Mouse (Mus musculus) ES-E14 (cell line): ENCODE data around the gene Fads1. TPM values are rescaled to one million over a fixed set of nuclear protein-coding genes. Genes with fewer than 3 reads are reported as not detected.
"Not testable (repeated sequence)": the region's sequence is repeated elsewhere in the genome, so short reads cannot be mapped to it uniquely, and the experiment has no call there.

Experiments
- DNase-seq: peaks from one replicate; pipeline ENCODE4 v3.0.0-alpha.2; 2013; ENCODE audit warnings: low read depth, low spot score
- H3K27ac ChIP-seq: 2 replicates; pipeline ENCODE4 v1.5.1; 2012; ENCODE audit warnings: low read depth, mild to moderate bottlenecking, low read length, moderate library complexity, mixed read lengths; ENCODE audit not compliant: poor library complexity, insufficient read depth, severe bottlenecking
- H3K36me3 ChIP-seq: 2 replicates; pipeline ENCODE4 v1.6.1; 2012; ENCODE audit warnings: mild to moderate bottlenecking, low read length, moderate library complexity, mixed read lengths; ENCODE audit not compliant: control insufficient read depth, poor library complexity, insufficient read depth, severe bottlenecking
- H3K4me1 ChIP-seq, 2 experiments: fragments of 150-350 bp in 1 of 2; sonication (generic) in 1 of 2; 2 replicates each; pipeline ENCODE4 v1.6.1; 2012; ENCODE audit warnings: low read length in 2 of 2, mild to moderate bottlenecking in 1 of 2, mixed read lengths in 1 of 2; ENCODE audit not compliant: control insufficient read depth in 2 of 2, insufficient read depth in 2 of 2, poor library complexity in 1 of 2
- H3K4me3 ChIP-seq, 2 experiments: fragments of 150-350 bp in 1 of 2; sonication (generic) in 1 of 2; 2 replicates each; pipeline ENCODE4 v1.5.1; 2012; ENCODE audit warnings: low read length in 2 of 2, low read depth in 1 of 2, mild to moderate bottlenecking in 1 of 2, mixed read lengths in 1 of 2; ENCODE audit not compliant: insufficient read depth in 1 of 2, poor library complexity in 1 of 2, severe bottlenecking in 1 of 2
- H3K9ac ChIP-seq: 2 replicates; pipeline ENCODE4 v1.6.1; 2012; ENCODE audit warnings: low read depth, mild to moderate bottlenecking, low read length, mixed read lengths; ENCODE audit not compliant: poor library complexity, insufficient read depth, severe bottlenecking
- H3K9me3 ChIP-seq: fragments of 150-350 bp; sonication (generic); 2 replicates; pipeline ENCODE4 v1.6.1; 2012; ENCODE audit warnings: low read depth, mild to moderate bottlenecking, low read length; ENCODE audit not compliant: control insufficient read depth, insufficient read depth
- CHD2 ChIP-seq: IDR thresholded peaks from 2 replicates; pipeline ENCODE4 v1.6.1; 2014; ENCODE audit warnings: mild to moderate bottlenecking, low read depth, low read length, inconsistent platforms
- HCFC1 ChIP-seq: IDR thresholded peaks from 2 replicates; pipeline ENCODE4 v1.6.1; 2012; ENCODE audit warnings: low read length, inconsistent platforms, borderline replicate concordance; ENCODE audit not compliant: insufficient read depth
- MAFK ChIP-seq: IDR thresholded peaks from 2 replicates; pipeline ENCODE4 v1.6.1; 2014; ENCODE audit warnings: mild to moderate bottlenecking, low read depth, low read length, inconsistent platforms; ENCODE audit not compliant: insufficient read depth
- ZC3H11A ChIP-seq: IDR thresholded peaks from 2 replicates; pipeline ENCODE4 v1.6.1; 2012; ENCODE audit warnings: low read depth, mild to moderate bottlenecking, inconsistent platforms, low read length, borderline replicate concordance
- ZNF384 ChIP-seq: IDR thresholded peaks from 2 replicates; pipeline ENCODE4 v1.6.1; 2012; ENCODE audit warnings: low read depth, low read length, inconsistent platforms
- in situ Hi-C, 2 experiments: fragments of 600-800 bp; cut with MboI; formaldehyde crosslinking; loops; one replicate each; pipeline ENCODE4 v1.15.1; 2025; ENCODE audit warnings: low sequenced_read_pairs in 2 of 2, inconsistent platforms in 1 of 2; ENCODE audit not compliant: unreplicated experiment in 2 of 2
- total RNA-seq: library from RNA; depleted of rRNA; stranded (reverse); fragments of 300-350 nt; gene quantifications from 2 replicates; pipeline ENCODE4 v1.2.3, GENCODE M21; 2012

Fads1 gene
- total RNA-seq, 1 experiment: 47.4 TPM

- no peak overlapping the region; the same call in 1 of the 2 replicates for H3K27ac ChIP-seq
- H3K9ac ChIP-seq: no peak overlapping the region
- H3K4me3 ChIP-seq: no peak overlapping the region
- in situ Hi-C loops: no loop called here
- no peak for TF ChIP-seq CHD2
- no peak for TF ChIP-seq HCFC1
- TF ChIP-seq ZNF384: no peak
- no peak for TF ChIP-seq ZC3H11A
- no peak for TF ChIP-seq MAFK
- DNase-seq: no peak
- no peaks in the 10 kb centered on the region for H3K9me3 ChIP-seq
- no peaks in the 10 kb centered on the region for H3K36me3 ChIP-seq
- H3K4me1 ChIP-seq: peaks cover 2 to 9% of the 10 kb centered on the region in 2 experiments; a peak in 3 of 4 replicates
These were observed 13.5 kb upstream of the Fads1 start for GRCm38 (mm10) chr19:10169179-10169578.

GRCm38 (mm10) chr19:10169692-10170330 lies 12.9 kb upstream of the Fads1 start:
- H3K9me3 ChIP-seq, H3K36me3 ChIP-seq, in situ Hi-C loops, H3K27ac ChIP-seq, H3K4me3 ChIP-seq, H3K9ac ChIP-seq, H3K4me1 ChIP-seq, DNase-seq: not testable (repeated sequence)

GRCm38 (mm10) chr19:10170466-10170865 lies 12.2 kb upstream of the Fads1 start:
- Histone ChIP-seq H3K36me3 (no peaks in the 10 kb centered on the region), H3K4me3 (no peak overlapping the region), H3K9ac (no peak overlapping the region; the same call in 1 of the 2 replicates), H3K9me3 (no peaks in the 10 kb centered on the region), H3K27ac (no peak overlapping the region), H3K4me1 (peaks cover 2 to 12% of the 10 kb centered on the region in 2 experiments; a peak in 3 of 4 replicates)
- no peak for DNase-seq
- in situ Hi-C loops: no loop called here
- no peak for TF ChIP-seq HCFC1
- no peak for TF ChIP-seq CHD2
- no peak for TF ChIP-seq ZNF384
- no peak for TF ChIP-seq MAFK

GRCm38 (mm10) chr19:10171359-10171758 lies 11.3 kb upstream of the Fads1 start:
- Histone ChIP-seq H3K36me3 (no peaks in the 10 kb centered on the region), H3K4me1 (peaks cover 3 to 14% of the 10 kb centered on the region in 2 experiments), H3K27ac (no peak overlapping the region), H3K4me3 (no peak overlapping the region), H3K9ac (no peak overlapping the region), H3K9me3 (no peaks in the 10 kb centered on the region)
- TF ChIP-seq ZC3H11A (no peak), CHD2 (no peak)
- no peak for DNase-seq
- in situ Hi-C loops: no loop called here

- no peak overlapping the region for H3K9ac ChIP-seq
- no peak overlapping the region for H3K27ac ChIP-seq
- TF ChIP-seq ZNF384: no peak
- no peak for TF ChIP-seq CHD2
- no peak for TF ChIP-seq ZC3H11A
- no peak for TF ChIP-seq MAFK
- TF ChIP-seq HCFC1: no peak
- no peaks in the 10 kb centered on the region for H3K36me3 ChIP-seq
- no peak overlapping the region for H3K4me3 ChIP-seq
- no peak for DNase-seq
- H3K9me3 ChIP-seq: no peaks in the 10 kb centered on the region
- in situ Hi-C loops: no loop called here
- H3K4me1 ChIP-seq: peaks cover 6 to 14% of the 10 kb centered on the region in 2 experiments
These were observed 10.8 kb upstream of the Fads1 start for GRCm38 (mm10) chr19:10171846-10172245.
